Mouse (Mus musculus): Measurements from ENCODE around the gene Ints1.
A peak's percentile ranks its signal among the peaks of the same experiment; 100 is the strongest.

The Ints1 gene

DNA sequence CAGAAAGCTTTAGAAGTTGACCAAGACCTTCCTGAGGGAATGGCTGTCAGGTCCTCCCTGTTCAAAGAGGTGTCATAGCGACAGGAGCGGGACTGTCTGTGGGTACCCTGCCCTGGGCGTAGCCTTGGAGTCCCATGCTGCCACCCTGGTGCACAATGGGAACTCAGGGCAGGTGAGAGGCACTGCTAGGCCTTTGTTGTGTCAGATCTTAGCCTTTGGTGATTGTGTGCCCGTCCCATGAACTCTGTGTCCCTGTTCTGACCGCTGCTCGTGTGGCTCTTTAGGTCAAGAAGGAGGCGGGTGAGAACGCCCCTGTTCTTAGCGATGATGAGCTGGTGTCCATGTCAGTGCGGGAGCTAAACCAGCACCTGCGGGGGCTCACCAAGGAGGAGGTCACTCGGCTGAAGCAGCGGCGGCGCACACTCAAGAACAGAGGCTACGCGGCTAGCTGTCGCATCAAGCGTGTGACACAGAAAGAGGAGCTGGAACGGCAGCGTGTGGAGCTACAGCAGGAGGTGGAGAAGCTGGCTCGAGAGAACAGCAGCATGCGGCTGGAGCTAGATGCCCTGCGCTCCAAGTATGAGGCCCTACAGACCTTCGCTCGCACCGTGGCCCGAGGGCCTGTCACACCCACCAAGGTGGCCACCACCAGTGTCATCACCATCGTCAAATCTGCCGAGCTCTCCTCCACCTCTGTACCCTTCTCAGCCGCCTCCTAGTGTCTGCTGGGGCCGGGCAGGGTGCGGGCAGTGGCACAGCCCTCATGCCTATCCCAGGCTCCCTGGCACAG, 24.5 kb upstream of the Ints1 start:
- no peak for DNase-seq

DNA sequence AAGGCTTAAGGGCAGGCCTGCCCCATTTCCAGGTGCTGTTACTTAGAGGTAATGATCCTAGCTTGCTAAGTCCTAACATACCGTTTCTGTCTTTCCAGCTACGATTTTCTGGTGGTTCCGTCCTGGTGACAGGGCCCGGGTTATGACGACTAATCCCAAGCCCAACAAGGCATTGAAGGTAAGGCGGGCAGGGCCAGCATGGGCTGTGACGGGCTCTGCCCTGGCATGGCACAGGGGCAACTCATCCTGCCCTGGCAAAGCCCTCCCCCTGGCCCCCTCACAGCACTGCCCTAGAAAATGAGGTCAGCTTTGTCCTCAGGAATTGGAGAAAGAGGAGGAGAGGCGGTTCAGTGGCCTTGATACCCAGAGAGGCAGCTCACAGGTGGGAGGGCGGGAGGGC, 23.6 kb upstream of the Ints1 start:
- DNase-seq = no peak

DNA sequence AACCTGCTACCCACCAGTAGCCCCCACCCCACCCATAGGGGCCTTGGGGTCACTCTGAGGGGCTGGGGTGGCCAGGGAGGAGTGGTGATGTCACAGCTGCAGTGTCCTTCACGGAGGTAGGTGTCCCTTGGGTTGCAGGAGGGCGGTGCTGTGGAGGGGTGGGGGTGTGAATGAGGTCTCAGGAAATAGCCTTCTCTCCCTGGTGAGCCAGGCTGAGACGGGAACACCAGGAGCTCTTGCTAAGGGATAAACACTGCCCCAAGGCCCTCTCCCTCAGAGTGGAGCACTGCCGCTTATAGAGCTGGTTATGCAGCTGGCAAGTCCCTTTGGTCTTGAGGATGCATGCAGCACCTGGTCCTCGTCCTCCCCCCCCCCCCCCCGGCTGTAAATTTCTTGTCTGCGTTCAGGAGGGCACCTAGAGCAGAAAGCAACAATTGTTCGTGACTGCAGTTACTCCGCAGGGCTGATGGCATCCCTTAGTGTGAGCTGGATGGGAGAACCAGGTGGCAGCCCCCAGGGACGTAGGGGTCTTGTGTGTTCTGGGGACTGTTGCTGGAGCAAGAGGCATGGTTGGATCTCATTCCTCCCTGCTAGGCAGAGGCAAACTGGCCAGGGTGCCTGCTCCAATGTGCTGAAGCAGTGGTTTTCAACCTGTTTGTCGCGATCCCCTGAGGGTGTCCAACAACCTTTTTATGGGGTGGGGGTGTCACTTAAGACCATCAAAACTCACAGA, 22.9 kb upstream of the Ints1 start:
- DNase-seq = no peak

DNA sequence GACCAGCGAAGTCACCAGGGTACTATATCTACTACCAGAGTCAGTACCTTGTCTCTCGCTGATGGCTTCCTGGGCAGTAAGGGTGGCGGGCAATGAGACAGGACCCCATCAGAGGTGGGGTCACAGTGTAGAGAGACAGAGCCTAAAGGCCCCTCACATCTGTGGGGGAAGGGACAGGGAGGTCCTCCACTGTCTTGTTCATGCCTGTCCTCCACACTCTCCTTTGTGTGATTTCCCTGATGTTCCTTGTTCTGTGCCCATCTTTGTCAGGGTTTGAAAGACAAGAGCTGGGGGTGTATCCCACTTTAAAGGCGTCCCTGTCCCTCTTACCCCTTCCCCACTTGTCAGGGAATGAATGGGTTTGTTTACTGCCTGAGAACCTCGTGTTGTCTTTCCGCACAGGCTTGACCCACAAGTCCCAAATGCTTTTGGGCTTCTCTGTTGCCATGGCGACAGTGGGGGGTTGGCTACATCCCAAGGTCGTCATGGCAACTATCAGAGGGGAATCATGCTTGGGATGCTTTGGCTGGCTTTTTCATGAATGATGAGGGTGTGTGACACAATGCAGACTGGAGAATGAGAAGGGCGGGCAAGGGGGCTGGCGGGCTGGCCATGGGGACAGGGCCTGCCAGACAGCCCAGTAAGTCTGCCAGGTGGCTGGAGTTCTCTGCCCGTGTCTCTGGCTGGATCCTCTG, 22.1 kb upstream of the Ints1 start:
- DNase-seq = peak; percentile 63

DNA sequence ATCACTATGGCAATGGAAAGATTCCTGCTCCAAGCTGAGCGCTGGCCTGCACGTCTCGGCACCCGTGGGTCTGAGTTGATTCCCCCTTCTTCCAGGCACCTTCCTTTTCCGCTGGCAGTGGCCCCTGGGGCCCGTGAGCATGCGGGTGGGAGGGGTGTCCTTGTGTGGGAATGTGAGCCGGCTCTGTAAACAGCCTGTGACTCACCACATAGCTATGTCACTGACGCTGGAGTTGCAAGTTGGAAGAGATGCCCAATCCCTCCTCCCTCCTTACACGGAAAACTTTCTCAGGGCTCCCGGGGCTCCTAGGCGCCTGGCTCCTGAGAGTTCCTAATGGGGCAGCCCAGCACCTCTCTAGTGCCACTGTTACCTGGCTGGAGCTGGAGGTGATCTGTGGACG, 21.4 kb upstream of the Ints1 start:
- no peak for DNase-seq

DNA sequence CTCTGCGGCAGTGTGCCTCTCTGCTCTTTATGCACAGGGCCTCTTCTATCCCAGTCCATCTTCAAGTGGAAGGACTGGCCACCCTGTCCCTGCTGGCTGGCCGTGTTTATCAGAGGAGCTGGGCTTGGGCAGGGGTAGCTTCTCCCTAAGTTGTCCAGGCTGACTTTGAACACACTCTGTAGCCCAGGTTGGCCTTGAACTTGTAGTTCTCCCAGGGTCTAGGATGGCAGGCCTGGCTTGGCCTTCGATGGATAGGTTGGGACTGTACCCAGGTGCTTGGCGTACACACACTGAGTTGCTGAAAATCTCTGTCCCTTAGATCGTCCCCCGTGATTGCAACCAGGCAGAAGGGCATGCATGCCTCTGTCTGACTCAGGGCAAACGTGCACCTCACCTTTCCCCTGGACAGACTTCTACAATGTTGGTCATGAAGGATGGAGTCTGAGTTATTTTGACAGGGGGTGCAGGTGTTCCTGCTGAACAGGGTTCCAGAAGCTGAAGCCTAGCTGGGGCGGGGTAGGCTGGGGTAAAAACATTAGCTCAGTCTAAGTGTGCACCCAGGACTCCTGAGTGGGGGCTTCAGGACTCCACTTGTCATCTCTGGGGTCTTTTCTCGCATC, 20.6 kb upstream of the Ints1 start:
- DNase-seq = no peak

DNA sequence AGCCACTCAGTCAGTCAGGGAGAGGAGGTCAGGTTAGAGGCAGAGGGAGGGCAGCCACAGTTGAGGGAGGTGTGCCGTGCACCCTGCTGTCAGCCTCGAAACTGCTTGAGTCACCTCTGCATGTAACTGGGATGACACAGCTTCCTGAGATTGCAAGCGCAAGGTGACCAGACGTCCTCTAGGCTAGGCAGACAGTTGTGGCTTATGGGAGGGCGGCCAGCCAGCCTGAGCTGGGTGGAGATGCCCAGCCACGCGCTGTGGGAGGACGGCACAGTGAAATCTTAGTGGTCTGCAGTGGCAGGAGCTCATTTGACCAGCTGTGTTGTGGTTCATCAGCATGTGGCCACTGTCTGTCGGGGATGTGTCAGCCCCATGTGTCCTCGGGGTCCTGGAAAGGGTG, 19.5 kb upstream of the Ints1 start:
- no peak for DNase-seq

DNA sequence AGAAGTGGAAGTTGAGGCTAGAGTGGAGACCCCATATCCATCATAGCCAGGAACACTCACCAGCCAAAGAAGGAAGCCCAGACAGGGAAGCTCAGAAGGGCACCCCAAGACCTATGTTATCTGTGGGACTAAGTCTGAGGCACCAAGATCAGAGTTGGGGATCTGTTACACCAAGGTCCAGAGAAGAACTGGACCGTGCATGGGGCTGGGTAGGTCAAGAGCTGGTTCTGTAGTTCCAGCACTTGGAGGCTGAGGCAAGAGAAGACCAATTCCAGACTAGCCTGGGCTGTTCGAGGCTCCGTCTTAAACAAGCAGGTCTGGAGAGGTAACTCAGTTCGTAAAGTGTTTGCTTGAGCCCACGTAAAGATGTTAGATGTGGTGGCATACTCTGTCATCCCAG, 18.7 kb upstream of the Ints1 start:
- DNase-seq = no peak

DNA sequence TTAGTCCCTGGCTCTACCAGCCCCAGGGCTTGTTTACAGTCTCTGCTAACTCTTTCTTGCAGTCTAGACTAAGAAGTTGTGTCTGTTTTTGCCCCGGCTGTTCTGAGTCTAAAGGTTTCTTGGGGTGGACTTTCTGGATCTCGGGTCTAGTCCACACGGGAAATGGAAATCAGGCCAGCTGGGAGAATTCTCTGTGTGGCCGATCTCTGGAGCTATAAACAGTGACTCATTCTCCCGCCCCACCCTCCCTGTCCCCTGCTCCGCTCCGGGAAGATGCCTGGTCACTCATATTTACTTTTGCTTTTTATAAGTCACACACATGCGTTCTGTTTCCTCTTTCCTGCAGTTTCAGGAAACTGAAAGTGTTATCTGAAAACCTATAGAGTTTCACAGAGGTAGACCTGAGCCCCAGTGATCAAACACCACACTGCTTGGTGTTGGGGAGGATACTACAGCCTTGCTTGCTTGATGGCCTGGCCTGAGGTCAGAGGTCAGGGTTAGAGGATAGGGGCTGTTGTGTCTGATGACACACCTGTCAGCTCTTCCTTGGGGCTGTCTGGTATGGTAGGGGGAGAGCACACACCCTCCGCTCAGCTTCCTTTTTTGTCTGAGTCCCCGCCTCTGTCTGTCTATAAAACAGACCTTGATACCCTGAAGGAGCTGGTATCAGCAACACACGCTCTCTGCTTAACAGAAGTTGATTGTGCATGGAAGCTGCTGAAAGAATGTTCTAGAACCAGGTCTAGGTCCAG, 18.0 kb upstream of the Ints1 start:
- no peak for DNase-seq

DNA sequence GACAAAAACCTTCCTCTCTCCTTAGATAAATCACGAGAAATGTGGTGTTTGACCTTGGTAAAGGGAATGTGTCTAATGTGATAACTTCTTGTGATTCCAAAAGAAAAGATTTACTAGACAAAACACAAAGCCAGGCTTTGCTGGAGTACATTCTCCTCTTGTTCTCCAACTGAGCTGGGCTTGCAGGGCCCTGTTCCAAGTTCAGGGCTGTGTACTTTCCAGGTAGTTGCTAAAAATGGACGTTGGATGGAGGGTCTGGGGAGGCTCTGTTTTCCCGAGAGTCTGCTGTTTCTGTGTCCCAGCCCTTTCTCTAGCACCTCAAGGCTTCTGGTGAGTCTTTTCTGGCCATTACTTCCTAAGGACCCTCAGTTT, 17.5 kb upstream of the Ints1 start:
- DNase-seq = no peak

DNA sequence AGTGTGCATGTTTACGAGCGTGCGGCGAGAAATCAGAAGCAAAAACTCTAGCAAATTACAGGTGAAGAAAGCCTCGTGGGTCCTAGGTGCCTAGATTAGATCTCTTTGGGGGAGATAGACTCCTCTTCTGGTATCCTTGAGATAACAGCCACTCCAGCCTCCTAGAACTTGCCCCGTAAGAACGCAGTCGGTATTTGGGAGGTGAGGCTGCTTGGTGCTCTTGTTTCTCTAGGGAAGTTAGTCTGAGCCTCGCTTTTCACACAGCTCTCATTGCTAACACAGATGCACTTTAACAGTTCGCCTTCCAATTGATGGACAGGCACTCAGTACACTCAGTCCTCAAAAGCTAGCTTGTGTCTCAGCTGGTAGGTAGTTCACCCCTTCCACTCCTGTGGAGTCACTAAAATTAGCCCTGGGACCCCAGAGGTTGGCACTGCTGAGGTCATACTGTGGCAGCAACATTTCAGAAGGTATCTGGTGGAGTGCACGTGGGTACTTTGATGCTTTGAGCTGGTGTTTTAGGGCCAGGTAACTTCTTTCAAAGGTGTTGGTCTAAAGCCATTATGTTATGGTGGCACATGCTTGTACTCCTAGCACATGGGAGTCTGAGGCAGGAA, 16.8 kb upstream of the Ints1 start:
- DNase-seq = no peak

DNA sequence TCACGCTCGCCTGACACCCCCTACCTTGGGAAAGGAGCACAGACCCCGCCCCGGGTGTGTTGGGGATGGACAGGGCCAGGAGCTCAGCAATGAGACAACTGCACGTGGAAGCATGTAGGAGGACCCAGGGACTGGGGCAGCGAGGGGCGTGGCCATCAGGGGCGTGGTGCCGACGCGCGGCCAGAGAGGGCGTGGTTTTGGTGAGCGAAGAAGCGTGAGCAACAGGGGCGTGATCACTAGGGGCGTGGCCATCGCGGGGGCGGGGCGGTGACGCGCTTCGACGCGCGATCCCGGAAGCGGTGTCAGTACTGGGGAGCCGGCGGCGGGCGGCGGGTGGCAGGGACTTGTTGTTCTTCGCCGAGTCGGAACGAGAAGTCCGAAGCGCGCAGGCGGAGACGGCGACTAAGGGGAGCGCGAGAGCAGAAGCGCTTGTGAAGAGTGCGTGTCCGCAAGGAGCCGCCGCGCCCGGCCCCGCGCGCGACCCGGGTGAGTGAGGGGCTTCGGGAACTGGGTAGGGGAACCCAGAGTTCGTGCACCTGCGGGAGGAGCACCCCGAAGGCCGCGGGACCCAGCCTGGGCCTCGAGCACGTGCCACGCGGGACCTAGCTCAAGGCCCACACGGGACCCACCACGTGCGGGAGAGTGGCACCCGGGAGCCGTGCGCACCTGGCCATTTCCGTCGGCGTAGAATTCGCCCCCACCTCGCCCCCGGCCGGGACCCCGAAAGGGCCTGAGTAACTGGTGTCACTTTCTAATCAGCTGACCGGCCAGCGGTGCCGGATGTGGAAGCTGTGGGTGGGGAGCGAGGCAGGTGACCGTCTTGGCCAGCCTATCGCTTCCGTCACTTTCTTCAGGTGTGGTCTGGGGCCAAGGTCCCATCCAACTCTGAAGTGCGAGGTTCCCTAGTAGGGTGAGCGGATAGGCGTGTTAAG, 16.0 kb upstream of the Ints1 start, which contains the start of gene Mafk:
Gene Mafk (plus strand): TSS at position 287 of the 932 bp plus-strand sequence.
- DNase-seq = peak; percentile 83

DNA sequence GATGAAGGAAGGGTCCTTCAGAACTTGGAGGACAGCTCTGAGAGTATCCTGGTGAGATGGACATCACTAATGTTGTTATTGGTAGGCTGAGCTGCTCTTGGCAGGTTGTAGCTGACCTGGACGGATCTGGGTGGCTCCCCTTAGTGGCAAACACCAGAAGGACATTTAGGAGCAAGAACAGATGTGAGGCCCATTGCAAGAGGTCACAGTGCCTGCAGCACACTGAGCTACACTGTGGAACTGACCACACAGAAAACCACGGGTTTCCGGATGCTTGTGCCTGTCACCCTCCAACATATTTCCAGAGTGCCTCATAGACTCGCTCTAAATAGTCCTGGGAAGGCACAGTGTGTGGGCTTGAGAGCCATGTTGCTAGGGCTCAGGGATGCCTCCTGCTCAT, 14.0 kb upstream of the Ints1 start:
- no peak for DNase-seq

DNA sequence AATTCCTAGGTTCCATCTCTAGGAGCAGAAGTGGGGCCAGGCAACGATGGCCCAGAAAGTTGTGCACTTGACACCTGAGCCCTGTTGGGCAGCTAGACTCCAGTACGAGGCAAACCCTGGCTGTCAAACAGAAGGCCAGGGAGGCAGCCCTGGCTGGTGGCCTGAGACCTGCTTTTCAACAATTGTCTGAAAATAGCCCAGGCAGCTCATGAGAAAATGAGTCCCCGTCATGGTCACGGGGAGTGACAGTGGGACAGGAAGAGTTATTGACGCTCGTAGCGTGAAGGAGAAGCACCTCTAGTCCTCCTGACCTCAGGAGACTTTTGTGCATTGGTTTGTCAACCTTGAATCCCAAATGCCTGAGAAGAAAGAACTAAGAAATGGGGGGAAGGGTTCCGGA, 5.9 kb upstream of the Ints1 start:
- DNase-seq = no peak

DNA sequence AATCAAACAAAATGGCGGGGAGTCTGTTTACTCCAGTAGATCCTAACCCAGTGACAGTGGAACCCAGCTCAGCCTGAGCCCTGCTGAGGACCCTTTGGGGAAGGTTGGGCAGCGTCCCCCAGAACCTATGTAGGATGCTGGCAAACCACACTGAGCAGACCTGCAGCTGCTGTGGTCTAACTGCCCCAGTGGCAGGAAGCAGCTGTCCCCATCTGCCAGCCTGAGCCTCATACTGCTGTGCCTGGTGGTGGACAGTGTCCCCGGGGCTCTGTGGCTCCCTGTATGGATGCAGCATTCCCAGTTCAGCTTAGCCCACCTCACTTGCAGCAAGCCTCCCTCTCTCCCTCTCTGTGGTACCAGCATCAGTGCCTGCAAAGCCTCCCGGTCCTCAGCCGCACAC, 1.5 kb upstream of the Ints1 start:
- no peak for DNase-seq

DNA sequence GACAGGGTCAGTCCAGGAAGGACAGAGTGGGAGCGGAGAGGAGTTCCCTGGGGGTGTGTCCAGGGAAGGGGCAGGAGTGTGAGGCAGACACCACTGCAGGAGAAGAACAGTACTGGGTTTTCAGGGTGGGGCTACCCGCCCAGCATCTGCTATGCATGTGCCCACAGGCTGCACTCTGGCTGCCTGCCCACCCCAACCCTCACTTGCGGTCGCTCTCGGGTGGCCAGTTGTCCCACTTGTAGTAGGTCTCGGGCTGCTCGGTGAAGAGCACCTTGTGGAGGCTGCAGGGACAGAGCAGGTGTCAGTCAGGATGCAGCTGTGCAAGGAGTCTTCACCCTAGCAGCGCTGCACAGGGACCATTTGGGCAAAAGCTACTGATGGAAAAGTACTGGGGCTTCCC, 7.3 kb downstream of the Ints1 start:
- no peak for DNase-seq

DNA sequence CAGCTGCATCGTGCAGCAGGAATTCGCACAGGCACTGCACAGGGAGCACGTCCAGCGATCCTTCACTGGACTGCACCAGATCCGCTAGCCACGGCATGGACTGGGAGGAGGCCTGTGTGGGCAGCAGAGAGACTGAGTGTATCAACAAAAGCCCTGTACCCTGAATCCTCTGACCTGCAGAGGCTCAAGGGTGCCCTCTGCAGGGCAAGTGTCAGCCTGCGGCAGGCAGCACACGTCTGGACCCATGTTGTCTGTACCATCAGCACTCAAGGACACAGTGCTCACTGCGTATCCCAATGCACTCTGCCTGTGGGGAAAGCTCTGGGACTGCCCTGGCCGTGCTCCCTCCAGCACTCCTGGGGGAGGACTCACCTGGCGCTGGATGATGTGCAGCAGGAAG, 11.2 kb downstream of the Ints1 start:
- no peak for DNase-seq

DNA sequence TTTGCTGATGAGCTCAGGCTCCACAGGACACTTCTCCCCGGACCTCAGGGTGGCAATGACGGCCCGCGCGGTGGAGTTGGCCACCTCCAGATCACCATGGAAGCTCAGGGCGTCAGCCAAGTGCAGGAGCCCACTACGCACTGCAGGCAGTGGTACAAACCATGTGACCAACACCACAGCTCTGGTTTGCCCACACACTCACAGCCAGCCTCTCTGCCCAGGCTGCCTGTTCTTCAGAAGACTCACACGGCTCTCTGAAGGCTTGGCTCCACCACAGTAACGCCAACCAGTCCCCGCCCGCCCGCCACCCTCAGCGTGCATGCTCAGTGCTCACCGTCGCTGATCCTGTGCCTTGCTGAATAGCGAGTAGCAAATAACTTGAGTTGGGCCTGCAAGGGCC, 17.4 kb downstream of the Ints1 start:
- no peak for DNase-seq

DNA sequence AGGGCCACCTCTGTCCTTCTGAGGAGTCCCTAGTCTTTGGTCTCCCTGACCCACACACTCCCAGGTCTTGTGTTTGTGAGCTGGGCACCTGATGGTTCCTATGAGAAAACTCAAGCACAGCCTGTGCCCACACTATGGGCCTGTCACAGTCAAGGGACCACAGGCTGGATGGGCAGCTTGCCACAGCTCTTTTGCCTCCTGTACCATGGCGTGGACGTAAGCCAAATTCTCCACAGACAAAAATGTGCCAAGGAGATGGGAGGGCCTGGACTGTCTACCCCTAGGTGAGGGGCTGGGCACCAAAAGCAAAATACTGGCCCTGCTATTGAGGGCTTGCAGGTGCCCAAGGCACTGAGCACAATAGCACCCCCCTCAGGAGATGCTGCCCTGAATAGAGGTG, 18.9 kb downstream of the Ints1 start:
- DNase-seq = no peak

DNA sequence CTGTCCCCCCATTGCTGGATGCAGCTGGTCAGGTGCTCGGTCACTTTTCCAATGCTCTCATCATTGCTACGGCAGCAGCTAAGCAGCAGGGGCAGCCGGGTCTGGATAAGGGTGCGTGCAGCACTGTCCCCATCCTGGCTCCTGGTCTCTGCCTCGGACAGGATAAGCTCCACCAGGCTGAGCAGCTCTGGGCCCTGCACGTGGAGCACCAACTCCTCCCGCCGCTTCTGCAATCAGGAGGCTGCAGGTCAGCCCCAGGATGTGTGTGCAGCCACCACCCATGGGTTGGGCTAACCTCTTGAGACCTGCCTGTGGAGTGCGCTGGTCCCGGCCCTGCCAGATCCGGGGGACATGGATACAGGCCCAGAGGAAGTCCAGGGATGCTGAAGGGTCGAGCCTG, 19.3 kb downstream of the Ints1 start:
- no peak for DNase-seq

DNA sequence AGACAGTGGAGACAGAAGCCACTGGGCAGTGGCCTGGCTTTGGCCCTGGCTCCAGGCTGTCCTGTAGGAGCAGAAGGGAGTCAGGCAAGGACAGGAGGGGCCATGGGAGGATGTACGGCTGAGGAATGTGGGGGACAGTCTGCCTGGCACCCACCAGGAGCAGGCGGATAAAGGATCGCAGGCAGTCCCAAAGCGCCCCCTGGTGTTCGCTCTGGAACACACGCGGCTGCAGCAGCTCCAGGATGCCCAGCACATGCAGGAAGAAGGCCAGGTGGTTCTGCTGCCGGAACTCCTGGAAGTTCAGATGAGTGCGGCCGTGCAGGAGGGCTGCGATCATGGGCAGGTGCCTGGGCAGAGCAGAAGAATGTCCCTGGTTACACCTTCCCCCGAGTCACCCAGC, 20.7 kb downstream of the Ints1 start:
- DNase-seq = peak; percentile 62
